Mouse (Mus musculus) MEL (cell line): ENCODE data around the gene Sri. TPM values are rescaled to one million over a fixed set of nuclear protein-coding genes. Genes with fewer than 3 reads are reported as not detected.

Experiments used
- DNase-seq: peaks from one replicate; pipeline ENCODE4 v3.0.0; 2011; ENCODE audit warnings: low read depth, low spot score
- H3K27ac ChIP-seq: 2 replicates; pipeline ENCODE4 v1.5.1; 2012; ENCODE audit warnings: low read depth, mild to moderate bottlenecking, control low read depth, low read length, moderate library complexity; ENCODE audit not compliant: control insufficient read depth
- H3K27me3 ChIP-seq, 2 experiments: fragments of 150-350 bp in 1 of 2; sonication (generic) in 1 of 2; 2 replicates each; pipeline ENCODE4 v1.6.1; 2012; ENCODE audit warnings: low read length in 2 of 2, mild to moderate bottlenecking in 2 of 2, improper control_type of control experiment in 1 of 2, moderate library complexity in 1 of 2; ENCODE audit not compliant: insufficient read depth in 2 of 2, control insufficient read depth in 1 of 2
- H3K36me3 ChIP-seq, 2 experiments: 2 replicates each; pipeline ENCODE4 v1.6.1; 2012 to 2014; ENCODE audit warnings: low read length in 2 of 2, improper control_type of control experiment in 1 of 2, inconsistent platforms in 1 of 2, mild to moderate bottlenecking in 1 of 2; ENCODE audit not compliant: insufficient read depth in 2 of 2, control insufficient read depth in 1 of 2
- H3K4me1 ChIP-seq, 2 experiments: fragments of 150-350 bp in 1 of 2; sonication (generic) in 1 of 2; 2 replicates each; pipeline ENCODE4 v1.6.1; 2012; ENCODE audit warnings: low read length in 2 of 2, improper control_type of control experiment in 1 of 2, mild to moderate bottlenecking in 1 of 2; ENCODE audit not compliant: insufficient read depth in 2 of 2, control insufficient read depth in 1 of 2
- H3K4me3 ChIP-seq, 2 experiments: fragments of 150-350 bp in 1 of 2; sonication (generic) in 1 of 2; 2 replicates each; pipeline ENCODE4 v1.5.1; 2012; ENCODE audit warnings: low read depth in 2 of 2, low read length in 2 of 2, mild to moderate bottlenecking in 2 of 2, moderate library complexity in 2 of 2, control low read depth in 1 of 2, improper control_type of control experiment in 1 of 2; ENCODE audit not compliant: control insufficient read depth in 1 of 2, insufficient read depth in 1 of 2
- H3K79me2 ChIP-seq: 2 replicates; pipeline ENCODE4 v1.6.1; 2012; ENCODE audit warnings: mild to moderate bottlenecking, low read length, moderate library complexity; ENCODE audit not compliant: control insufficient read depth, poor library complexity, insufficient read depth
- H3K9ac ChIP-seq: 2 replicates; pipeline ENCODE4 v1.6.1; 2012; ENCODE audit warnings: low read depth, mild to moderate bottlenecking, control low read depth, low read length, moderate library complexity; ENCODE audit not compliant: control insufficient read depth, poor library complexity, severe bottlenecking
- H3K9me3 ChIP-seq: fragments of 150-350 bp; sonication (generic); replicated peaks from 2 replicates; pipeline ENCODE4 v1.6.1; 2012; ENCODE audit warnings: mild to moderate bottlenecking, low read length, improper control_type of control experiment, moderate library complexity; ENCODE audit not compliant: insufficient read depth
- CHD1 ChIP-seq: IDR thresholded peaks from 2 replicates; pipeline ENCODE4 v1.6.1; 2012; ENCODE audit warnings: low read depth, mild to moderate bottlenecking, inconsistent platforms, low read length, improper control_type of control experiment
- EP300 ChIP-seq, 2 experiments: IDR thresholded peaks; 2 replicates each; pipeline ENCODE4 v1.6.1; 2011; ENCODE audit warnings: improper control_type of control experiment in 2 of 2, low read length in 2 of 2, low read depth in 1 of 2, mild to moderate bottlenecking in 1 of 2
- GABPA ChIP-seq: IDR thresholded peaks from 2 replicates; pipeline ENCODE4 v1.6.1; 2012; ENCODE audit warnings: low read depth, mild to moderate bottlenecking, inconsistent platforms, low read length, improper control_type of control experiment, moderate library complexity
- GATA1 ChIP-seq: IDR thresholded peaks from 2 replicates; pipeline ENCODE4 v1.6.1; 2011; ENCODE audit warnings: low read depth, low read length, improper control_type of control experiment
- HCFC1 ChIP-seq: IDR thresholded peaks from 2 replicates; pipeline ENCODE4 v1.6.1; 2012; ENCODE audit warnings: low read depth, mild to moderate bottlenecking, inconsistent platforms, low read length, improper control_type of control experiment, moderate library complexity
- MAFK ChIP-seq: IDR thresholded peaks from 2 replicates; pipeline ENCODE4 v1.6.1; 2011; ENCODE audit warnings: low read depth, mild to moderate bottlenecking, low read length, improper control_type of control experiment, borderline replicate concordance
- MEF2A ChIP-seq: IDR thresholded peaks from 2 replicates; pipeline ENCODE4 v1.6.1; 2014; ENCODE audit warnings: low read depth, mild to moderate bottlenecking, inconsistent platforms, low read length, improper control_type of control experiment; ENCODE audit not compliant: poor library complexity, insufficient replicate concordance, severe bottlenecking; ENCODE audit errors: extremely low read depth
- MXI1 ChIP-seq: IDR thresholded peaks from 2 replicates; pipeline ENCODE4 v1.6.1; 2011; ENCODE audit warnings: mild to moderate bottlenecking, low read depth, low read length, improper control_type of control experiment
- MYB ChIP-seq: IDR thresholded peaks from 2 replicates; pipeline ENCODE4 v1.6.1; 2011; ENCODE audit warnings: mild to moderate bottlenecking, low read depth, low read length, improper control_type of control experiment
- NRF1 ChIP-seq: IDR thresholded peaks from 2 replicates; pipeline ENCODE4 v1.6.1; 2014; ENCODE audit warnings: low read depth, mild to moderate bottlenecking, inconsistent platforms, low read length, improper control_type of control experiment, moderate library complexity; ENCODE audit not compliant: poor library complexity, insufficient read depth, severe bottlenecking
- POLR2A ChIP-seq, 2 experiments: IDR thresholded peaks; 2 replicates each; pipeline ENCODE4 v1.6.1; 2011 to 2012; ENCODE audit warnings: low read length in 2 of 2, mild to moderate bottlenecking in 2 of 2, control low read depth in 1 of 2, improper control_type of control experiment in 1 of 2, low read depth in 1 of 2, moderate library complexity in 1 of 2; ENCODE audit not compliant: control insufficient read depth in 1 of 2, insufficient read depth in 1 of 2, poor library complexity in 1 of 2
- RAD21 ChIP-seq: IDR thresholded peaks from 2 replicates; pipeline ENCODE4 v1.6.1; 2011; ENCODE audit warnings: mild to moderate bottlenecking, low read depth, low read length, improper control_type of control experiment
- TBP ChIP-seq: IDR thresholded peaks from 2 replicates; pipeline ENCODE4 v1.8.0; 2011; ENCODE audit warnings: low read depth, low read length, improper control_type of control experiment
- TCF12 ChIP-seq: IDR thresholded peaks from 2 replicates; pipeline ENCODE4 v1.6.1; 2014; ENCODE audit warnings: low read depth, mild to moderate bottlenecking, inconsistent platforms, low read length, improper control_type of control experiment, moderate library complexity
- USF1 ChIP-seq: IDR thresholded peaks from 2 replicates; pipeline ENCODE4 v1.6.1; 2014; ENCODE audit warnings: low read depth, mild to moderate bottlenecking, inconsistent platforms, low read length, improper control_type of control experiment, moderate library complexity
- USF2 ChIP-seq, 2 experiments: IDR thresholded peaks; 2 replicates each; pipeline ENCODE4 v1.6.1; 2011 to 2012; ENCODE audit warnings: improper control_type of control experiment in 2 of 2, low read length in 2 of 2, borderline replicate concordance in 1 of 2, inconsistent platforms in 1 of 2, low read depth in 1 of 2, mild to moderate bottlenecking in 1 of 2; ENCODE audit not compliant: insufficient read depth in 1 of 2
- ZC3H11A ChIP-seq: IDR thresholded peaks from 2 replicates; pipeline ENCODE4 v1.6.1; 2012; ENCODE audit warnings: low read depth, mild to moderate bottlenecking, inconsistent platforms, low read length, improper control_type of control experiment
- ZMIZ1 ChIP-seq: IDR thresholded peaks from 2 replicates; pipeline ENCODE4 v1.6.1; 2012; ENCODE audit warnings: low read depth, mild to moderate bottlenecking, inconsistent platforms, low read length, improper control_type of control experiment, moderate library complexity
- polyA plus RNA-seq, 2 experiments: library from polyadenylated mRNA; stranded (reverse) in 1 of 2; unstranded in 1 of 2; fragments of >175 nt in 1 of 2; fragments of >200 nt in 1 of 2; gene quantifications; 2 replicates each; pipeline versions ENCODE4 v1.2.1 to v1.2.4; 2012; ENCODE audit warnings: low replicate concordance in 2 of 2, low read depth in 1 of 2; ENCODE audit not compliant: insufficient read length in 2 of 2, insufficient read depth in 1 of 2, missing spikeins in 1 of 2
- total RNA-seq: library from RNA; depleted of rRNA; stranded (reverse); fragments of 300-350 nt; gene quantifications from 2 replicates; pipeline ENCODE4 v1.2.3, GENCODE M21; 2012

Sri gene
- total and polyA plus RNA-seq, 3 experiments = 115 to 124 TPM; not detected in 1

DNA sequence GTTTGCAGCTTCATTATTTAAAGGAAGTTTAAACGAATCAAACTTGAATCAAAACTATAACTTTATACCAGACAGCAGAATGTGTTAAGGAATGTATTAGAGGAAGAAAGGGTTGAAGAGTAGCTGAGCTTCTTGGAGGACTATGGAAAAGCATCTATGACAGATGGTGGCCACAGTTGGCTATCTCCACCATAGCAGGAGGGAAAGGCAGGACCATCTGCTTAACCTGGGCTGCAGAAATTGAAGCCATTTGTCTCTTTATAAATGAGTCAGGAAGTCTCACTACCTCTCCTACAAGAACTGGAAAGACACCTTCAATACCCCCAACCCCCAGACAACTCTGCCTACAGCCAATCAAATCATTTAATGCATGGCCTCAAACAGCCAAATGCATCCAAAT is 49.8 kb downstream of the Sri start:
- Histone ChIP-seq H3K36me3 (no peaks in the 10 kb centered on the region; a peak in 1 of 4 replicates), H3K79me2 (no peaks in the 10 kb centered on the region), H3K27me3 (no peaks in the 10 kb centered on the region), H3K4me3 (no peak overlapping the region), H3K9me3 (no peaks in the 10 kb centered on the region), H3K27ac (no peak overlapping the region), H3K9ac (no peak overlapping the region), H3K4me1 (no peaks in the 10 kb centered on the region)
- DNase-seq = no peak
- TF ChIP-seq USF1 (no peak), MYB (no peak), NRF1 (no peak), ZC3H11A (no peak), TCF12 (no peak)

DNA sequence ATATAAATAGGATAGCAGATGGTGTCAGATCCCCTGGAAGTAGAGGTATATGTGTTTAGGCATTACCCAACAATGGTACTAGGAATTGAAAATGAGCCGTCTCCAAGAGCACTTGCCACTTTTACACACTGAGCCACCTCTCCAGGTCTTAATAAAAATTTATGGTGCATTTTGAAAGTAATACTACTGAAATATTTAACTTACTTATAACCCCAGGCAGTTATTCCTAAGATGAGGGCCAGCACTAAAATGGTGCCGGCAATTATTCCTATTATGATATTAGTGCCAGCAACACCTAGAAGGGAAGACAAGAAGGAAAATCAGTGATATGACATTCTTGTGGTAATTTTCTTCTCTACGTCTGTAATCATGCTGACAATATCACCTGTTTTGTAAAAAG is 65.8 kb downstream of the Sri start:
- TF ChIP-seq EP300 (IDR thresholded peaks at IDR 0.05; ENCODE audit: low read depth in 1 of 2, low read length in 2 of 2) (no peak), MYB (no peak), MEF2A (no peak), TBP (no peak), RAD21 (no peak), GATA1 (no peak), POLR2A (IDR thresholded peaks at IDR 0.05; ENCODE audit: control insufficient read depth in 1 of 2, insufficient read depth in 1 of 2, low read depth in 1 of 2, low read length in 2 of 2, poor library complexity in 1 of 2) (no peak), CHD1 (no peak), HCFC1 (no peak), GABPA (no peak), MXI1 (no peak), USF2 (IDR thresholded peaks at IDR 0.05; ENCODE audit: borderline replicate concordance in 1 of 2, insufficient read depth in 1 of 2, low read depth in 1 of 2, low read length in 2 of 2) (no peak), ZMIZ1 (no peak), MAFK (no peak), TCF12 (no peak)
- no peak for DNase-seq
- Histone ChIP-seq H3K27me3 (no peaks in the 10 kb centered on the region), H3K79me2 (no peaks in the 10 kb centered on the region), H3K4me3 (no peak overlapping the region), H3K27ac (no peak overlapping the region), H3K36me3 (no peaks in the 10 kb centered on the region), H3K9me3 (no peaks in the 10 kb centered on the region), H3K9ac (no peak overlapping the region), H3K4me1 (no peaks in the 10 kb centered on the region)
